Mouse (Mus musculus): ENCODE results near the gene Btbd35f29.
"Not testable (repeated sequence)": the region's sequence is repeated elsewhere in the genome, so short reads cannot be mapped to it uniquely, and the experiment has no call there.

Btbd35f29 gene

DNA sequence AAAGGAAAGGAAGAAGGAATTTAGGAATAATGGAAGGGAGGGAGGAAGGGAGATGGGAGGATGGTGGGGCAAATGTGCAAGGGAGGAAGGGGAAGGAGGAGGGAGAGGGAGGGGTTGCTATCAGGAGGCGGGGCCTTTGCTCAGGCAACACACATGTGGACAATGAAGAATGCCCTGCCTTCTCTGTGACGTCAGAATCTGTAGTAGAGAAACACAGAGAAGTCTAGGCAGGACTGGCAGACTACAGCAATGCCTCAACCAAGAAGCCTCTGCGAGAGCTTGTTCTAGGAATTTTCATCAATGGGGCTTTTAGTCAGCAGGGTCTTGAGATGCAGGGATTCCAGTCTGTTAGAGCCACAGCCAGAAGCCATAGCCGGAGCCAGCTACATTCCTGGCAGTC, at the start of gene Btbd35f29:
Gene Btbd35f29 (plus strand): TSS at position 301 of the 400 bp plus-strand sequence.
- DNase-seq = not testable (repeated sequence)

DNA sequence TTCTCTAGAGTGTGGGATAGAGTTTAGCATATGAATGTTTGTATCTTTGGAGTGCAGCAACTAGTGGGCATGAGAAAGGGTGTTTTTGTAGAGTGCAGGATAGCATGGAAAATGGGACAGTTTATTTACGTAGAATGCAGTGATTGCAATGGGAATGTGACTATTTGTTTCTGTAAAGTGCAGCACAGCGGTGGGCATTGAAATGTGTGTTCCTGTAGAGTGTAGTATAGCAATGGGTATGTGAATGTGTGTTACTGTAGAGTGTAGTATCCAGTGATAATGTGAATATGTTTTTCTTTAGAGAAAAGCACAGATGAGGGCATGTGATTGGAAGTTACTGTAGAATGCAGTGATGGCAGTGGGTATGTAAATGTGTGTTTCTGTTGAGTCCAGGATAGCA, 23.9 kb downstream of the Btbd35f29 start:
- DNase-seq = not testable (repeated sequence)

DNA sequence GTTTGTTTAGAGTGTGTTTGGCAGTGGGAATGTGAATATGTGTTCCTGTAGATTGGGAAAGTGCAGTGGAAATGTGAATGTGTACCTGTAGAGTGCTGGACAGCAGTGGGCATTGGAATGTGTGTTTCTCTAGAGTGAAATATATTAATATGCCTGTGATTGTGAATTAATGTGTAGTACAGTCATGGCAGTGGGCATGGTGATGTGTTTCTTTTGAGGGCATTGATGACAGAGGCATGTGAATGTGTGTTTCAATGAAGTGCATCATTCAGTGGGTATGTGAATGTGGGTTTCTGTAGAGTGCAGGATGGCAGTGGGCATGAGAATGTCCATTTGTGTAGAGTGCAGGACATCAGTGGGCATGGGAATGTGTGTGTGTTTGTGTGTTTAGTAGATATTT, 27.7 kb downstream of the Btbd35f29 start:
- not testable (repeated sequence) for DNase-seq

DNA sequence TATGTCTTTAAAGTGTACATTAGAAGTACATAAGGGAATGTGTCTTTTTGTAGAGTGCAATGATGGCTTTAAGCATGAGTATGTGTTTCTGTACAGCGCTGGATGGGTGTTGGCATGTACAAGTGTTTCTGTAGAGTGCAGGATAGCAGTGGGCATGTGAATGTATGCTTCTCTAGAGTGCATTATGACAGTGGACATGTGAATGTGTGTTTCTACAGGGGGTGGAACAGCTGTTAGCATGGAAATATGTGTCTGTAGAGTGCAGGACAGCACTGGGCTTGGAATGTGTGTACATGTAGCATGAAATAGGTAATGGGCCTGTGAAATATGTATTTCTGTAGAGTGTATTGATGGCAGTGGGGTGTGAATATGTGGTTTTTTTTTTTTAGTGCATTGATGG, 28.4 kb downstream of the Btbd35f29 start:
- DNase-seq = not testable (repeated sequence)

DNA sequence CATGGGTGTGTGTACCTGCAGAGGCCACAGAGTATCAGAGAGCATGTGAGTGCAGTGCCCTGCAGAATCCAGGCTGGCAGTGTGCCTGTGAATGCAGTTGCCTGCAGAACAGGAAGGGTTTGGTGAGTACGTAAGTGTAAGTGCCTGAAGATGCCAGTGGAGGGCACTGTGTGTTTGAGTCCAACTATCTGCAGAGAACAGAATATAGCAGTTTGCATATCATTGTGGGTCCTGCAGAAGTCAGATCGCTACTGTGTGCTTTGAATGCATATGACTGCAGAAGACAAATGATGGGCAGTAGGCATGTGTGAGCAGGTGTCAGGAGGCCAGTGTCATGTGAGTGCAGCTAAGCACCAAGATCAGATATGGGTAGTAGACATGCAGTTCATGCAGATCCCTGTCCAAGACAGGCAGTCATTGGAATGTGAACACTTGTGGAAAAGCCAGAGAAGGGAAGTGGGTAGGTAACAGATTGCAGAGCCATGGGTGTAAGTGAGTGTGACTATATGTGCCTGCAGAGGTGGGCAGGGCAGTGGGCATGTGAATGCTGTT, 41.1 kb downstream of the Btbd35f29 start:
- DNase-seq = not testable (repeated sequence)

DNA sequence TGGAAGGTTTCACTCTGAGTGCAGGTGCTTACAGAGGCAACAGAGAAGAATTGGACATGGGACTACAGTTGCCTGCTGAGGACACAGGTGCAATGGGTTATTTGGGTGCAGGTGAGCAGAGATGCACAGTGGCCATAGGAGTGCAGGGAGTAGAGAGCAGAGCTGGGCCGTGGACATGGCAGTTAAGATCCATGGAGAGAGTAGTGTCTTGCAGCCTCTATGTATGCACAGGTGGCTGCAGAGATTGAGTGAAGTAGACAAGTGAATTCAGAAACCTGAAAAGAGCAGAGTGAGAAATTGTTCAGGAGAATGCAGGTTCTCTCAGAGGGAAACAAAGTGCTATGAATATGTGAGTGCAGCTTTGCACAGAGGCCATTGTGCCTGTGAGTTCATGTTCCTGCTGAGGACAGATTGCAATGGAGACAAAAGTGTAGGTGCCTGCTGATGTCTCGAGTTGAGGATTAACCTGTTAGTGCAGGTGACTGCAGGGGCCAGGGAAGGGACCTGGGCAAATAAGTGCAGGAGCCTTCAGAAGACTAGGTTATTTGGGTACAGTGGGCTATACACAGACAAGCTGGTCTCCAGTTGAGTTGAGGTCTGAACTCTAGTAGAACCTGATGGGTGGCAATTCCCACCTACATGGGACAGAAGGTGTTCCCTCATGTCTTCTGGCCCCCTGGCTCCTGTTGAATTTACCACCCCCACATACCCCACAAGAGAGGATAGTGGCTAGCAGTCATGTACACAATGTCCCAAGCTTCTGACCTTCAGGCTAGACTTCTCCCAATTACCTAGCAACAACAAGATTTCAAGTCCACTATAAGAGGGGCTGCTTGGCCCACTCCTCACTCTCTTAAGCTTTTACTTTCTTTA, 42.2 kb downstream of the Btbd35f29 start:
- DNase-seq = peak in 1 of 2 experiments; percentile 18

DNA sequence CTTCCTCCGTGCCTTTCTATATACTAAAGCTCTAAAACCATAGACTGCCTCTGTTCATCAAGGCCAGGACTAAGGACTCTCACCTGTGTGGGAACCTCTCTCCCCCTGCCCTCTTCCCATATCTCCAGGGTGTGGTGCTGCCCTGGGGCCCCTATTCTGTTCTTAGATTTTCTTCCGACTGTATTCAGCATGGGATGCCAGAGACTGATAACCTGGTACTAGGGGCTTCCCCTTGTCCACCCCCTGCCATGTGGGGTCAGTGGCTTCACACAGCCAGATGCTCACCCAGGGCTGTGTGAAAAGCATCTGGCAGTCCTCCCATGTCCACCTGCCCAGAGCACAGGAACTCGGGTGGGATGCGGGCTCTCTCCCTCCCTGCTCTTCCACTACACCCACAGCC, 43.1 kb downstream of the Btbd35f29 start:
- peak in 1 of 2 experiments; percentile 27 for DNase-seq

DNA sequence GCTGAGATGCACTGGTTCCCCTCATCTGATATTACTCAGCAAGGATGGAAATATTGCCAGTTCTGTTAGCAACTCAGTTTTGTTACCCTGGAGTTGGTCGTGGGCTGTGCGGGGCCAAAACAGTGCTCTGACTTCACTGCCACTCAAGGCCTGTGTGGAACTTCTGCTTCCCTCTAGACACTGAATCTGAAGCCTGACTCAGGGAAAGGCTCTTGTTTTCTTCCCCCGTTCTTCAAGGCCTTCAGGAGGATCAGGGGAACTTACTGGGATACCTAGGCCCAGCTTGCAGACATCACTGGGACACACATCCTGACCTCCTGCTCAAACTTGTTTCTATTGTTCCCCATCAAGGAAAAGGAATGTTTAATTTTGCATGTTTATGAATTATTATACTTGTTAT, 45.2 kb downstream of the Btbd35f29 start:
- not testable (repeated sequence) for DNase-seq

DNA sequence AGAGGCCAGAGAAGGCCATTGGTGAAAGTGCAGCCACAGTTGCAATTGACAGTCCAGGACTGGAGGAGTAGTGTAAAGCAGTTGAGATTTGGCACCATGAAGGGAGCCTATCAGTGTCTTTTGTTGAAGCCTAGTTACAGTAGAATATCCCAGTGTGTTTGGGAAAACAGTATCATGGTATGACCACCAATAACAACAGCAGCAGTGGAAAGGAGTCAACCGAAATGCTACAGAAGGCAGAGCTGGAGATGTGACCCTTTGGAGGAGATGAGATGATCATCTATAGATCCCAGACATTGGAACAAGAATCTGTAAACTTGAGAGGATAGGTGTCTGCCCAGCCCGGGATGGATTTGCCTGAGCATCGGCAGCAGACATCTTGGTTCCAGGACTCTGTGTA, 47.7 kb downstream of the Btbd35f29 start:
- not testable (repeated sequence) for DNase-seq

All from B cell, adult 2 months (primary cell).